Mouse (Mus musculus): ENCODE results near the gene Dhrs3.
A peak's percentile ranks its signal among the peaks of the same experiment; 100 is the strongest.

DNA sequence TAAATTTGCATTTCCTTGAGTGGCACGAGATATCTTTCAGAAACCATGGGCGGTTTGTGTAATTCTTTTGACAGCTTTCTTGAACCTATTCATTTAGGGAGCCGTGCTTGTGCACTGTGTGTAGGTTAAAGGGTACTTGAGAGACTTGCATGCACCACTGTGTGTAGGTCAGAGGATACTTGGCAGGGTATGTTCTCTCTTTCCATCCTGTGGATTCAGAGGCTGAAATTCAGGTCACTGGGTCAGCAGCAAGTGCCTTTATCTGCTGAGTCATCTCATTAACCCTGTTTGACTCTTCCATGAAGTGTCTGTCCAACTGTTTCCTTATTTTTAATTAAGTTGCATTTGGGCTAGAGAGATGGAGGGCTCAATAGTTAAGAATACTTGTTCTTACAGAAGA, 69.1 kb downstream of the Dhrs3 start:
- TF ChIP-seq CTCF (IDR thresholded peaks at IDR 0.05) = no peak
- TF ChIP-seq EP300 (IDR thresholded peaks at IDR 0.05) = peak; percentile 26; the same call in 1 of the 2 replicates
